Mouse (Mus musculus) fat pad, adult 2 months (tissue): ENCODE results near the gene Gm17535.
"Not testable (repeated sequence)": the region's sequence is repeated elsewhere in the genome, so short reads cannot be mapped to it uniquely, and the experiment has no call there.

Experiments used
- DNase-seq: peaks from one replicate; pipeline ENCODE4 v3.0.0-alpha.2; 2011; ENCODE audit warnings: low read depth, low spot score; ENCODE audit errors: extremely low read depth

The Gm17535 gene

GRCm38 (mm10) chr9:3034299-3034698 lies at the start of gene Gm17535:
Gene Gm17535 (plus strand): TSS chr9:3034599.
- DNase-seq: not testable (repeated sequence)

GRCm38 (mm10) chr9:3000445-3000972 lies 33.9 kb upstream of the Gm17535 start, which contains the start of gene Gm10722:
Gene Gm10722 (plus strand): TSS chr9:3000922.
- peak; percentile 30 for DNase-seq

- DNase-seq: not testable (repeated sequence)
Measured at GRCm38 (mm10) chr9:3001006-3001405, 33.4 kb upstream of the Gm17535 start.

- not testable (repeated sequence) for DNase-seq
Measured at GRCm38 (mm10) chr9:3001948-3002659, 32.3 kb upstream of the Gm17535 start.

GRCm38 (mm10) chr9:3002794-3003396 lies 31.5 kb upstream of the Gm17535 start, which contains the start of gene Gm11168:
Gene Gm11168 (plus strand): TSS chr9:3003346.
- not testable (repeated sequence) for DNase-seq

GRCm38 (mm10) chr9:3006179-3006578 lies 28.2 kb upstream of the Gm17535 start:
- not testable (repeated sequence) for DNase-seq

- not testable (repeated sequence) for DNase-seq
Measured at GRCm38 (mm10) chr9:3006636-3007035, 27.8 kb upstream of the Gm17535 start.

- not testable (repeated sequence) for DNase-seq
Measured at GRCm38 (mm10) chr9:3007272-3007671, 27.1 kb upstream of the Gm17535 start.

GRCm38 (mm10) chr9:3009331-3009730 lies 25.1 kb upstream of the Gm17535 start:
- not testable (repeated sequence) for DNase-seq

GRCm38 (mm10) chr9:3012054-3012621 lies 22.3 kb upstream of the Gm17535 start:
- DNase-seq: not testable (repeated sequence)

GRCm38 (mm10) chr9:3012733-3013279 lies 21.6 kb upstream of the Gm17535 start, which contains the start of gene Gm10721:
Gene Gm10721 (plus strand): TSS chr9:3013140.
- not testable (repeated sequence) for DNase-seq

GRCm38 (mm10) chr9:3015354-3015753 lies 19.0 kb upstream of the Gm17535 start, which contains the start of gene Gm10720:
Gene Gm10720 (plus strand): TSS chr9:3015654.
- DNase-seq: not testable (repeated sequence)

GRCm38 (mm10) chr9:3015896-3016295 lies 18.5 kb upstream of the Gm17535 start:
- DNase-seq: not testable (repeated sequence)

- not testable (repeated sequence) for DNase-seq
Measured at GRCm38 (mm10) chr9:3017108-3017507, 17.3 kb upstream of the Gm17535 start, which contains the start of gene Gm10719. Gene Gm10719 (plus strand): TSS chr9:3017408.

GRCm38 (mm10) chr9:3018944-3019343 lies 15.5 kb upstream of the Gm17535 start:
- not testable (repeated sequence) for DNase-seq

GRCm38 (mm10) chr9:3019835-3020727 lies 14.3 kb upstream of the Gm17535 start:
- not testable (repeated sequence) for DNase-seq

GRCm38 (mm10) chr9:3022316-3023008 lies 11.9 kb upstream of the Gm17535 start:
- not testable (repeated sequence) for DNase-seq

- DNase-seq: not testable (repeated sequence)
Measured at GRCm38 (mm10) chr9:3023312-3023984, 11.0 kb upstream of the Gm17535 start, which contains the start of gene Gm10718. Gene Gm10718 (plus strand): TSS chr9:3023547.
